Mouse (Mus musculus) C3H10T1/2 (cell line): ENCODE results near the gene Siah2. TPM values are rescaled to one million over a fixed set of nuclear protein-coding genes. Genes with fewer than 3 reads are reported as not detected.

Experiments
- polyA plus RNA-seq, 2 experiments: library from polyadenylated mRNA; unstranded; fragments of >200 nt; fragmentation: generic; extraction: Trizol; gene quantifications; one replicate each; pipeline ENCODE4 v1.2.1; 2012; ENCODE audit warnings: missing spikeins in 2 of 2

Gene Siah2
- 1 to 10 TPM; 4.7 to 6.3 TPM for polyA plus RNA-seq

DNA sequence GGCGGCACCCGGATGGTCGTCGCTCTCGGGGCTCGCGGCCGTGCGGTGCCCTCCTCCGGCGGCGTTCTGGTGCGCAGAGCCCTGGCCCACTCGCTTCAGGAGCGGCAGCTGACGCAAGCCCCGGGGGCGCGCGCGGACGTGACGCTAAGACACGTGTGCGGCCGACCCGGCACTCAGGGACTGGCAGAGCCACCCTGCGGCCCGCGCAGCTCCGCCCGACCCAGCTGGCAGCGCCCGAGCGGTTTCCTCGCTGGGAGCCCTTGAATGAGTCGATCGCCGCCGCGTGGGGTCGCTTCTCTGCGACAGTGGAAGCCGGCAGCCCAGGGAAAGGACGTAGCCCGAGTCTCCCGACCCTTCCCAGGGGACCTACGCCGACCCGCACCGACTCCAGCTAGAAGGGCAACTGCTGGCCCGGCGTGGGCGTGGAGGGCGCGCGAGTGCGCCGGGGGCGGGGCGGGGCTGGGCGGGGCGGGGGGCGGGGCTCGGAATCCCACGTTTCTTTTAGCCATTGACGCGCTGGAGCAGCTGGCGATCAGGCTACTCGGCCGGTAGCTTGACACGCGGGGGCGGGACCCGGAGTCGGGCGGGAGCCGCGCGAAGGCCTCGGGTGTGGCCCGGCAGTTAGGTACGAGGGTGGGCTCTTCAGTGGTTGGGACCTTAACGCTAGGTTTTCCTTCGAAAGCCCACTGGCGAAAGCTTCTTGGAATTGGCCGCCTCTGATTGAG lies at the start of gene Siah2:
Gene Siah2, minus strand, starts transcription at position 404 of the 725 bp plus-strand sequence.

DNA sequence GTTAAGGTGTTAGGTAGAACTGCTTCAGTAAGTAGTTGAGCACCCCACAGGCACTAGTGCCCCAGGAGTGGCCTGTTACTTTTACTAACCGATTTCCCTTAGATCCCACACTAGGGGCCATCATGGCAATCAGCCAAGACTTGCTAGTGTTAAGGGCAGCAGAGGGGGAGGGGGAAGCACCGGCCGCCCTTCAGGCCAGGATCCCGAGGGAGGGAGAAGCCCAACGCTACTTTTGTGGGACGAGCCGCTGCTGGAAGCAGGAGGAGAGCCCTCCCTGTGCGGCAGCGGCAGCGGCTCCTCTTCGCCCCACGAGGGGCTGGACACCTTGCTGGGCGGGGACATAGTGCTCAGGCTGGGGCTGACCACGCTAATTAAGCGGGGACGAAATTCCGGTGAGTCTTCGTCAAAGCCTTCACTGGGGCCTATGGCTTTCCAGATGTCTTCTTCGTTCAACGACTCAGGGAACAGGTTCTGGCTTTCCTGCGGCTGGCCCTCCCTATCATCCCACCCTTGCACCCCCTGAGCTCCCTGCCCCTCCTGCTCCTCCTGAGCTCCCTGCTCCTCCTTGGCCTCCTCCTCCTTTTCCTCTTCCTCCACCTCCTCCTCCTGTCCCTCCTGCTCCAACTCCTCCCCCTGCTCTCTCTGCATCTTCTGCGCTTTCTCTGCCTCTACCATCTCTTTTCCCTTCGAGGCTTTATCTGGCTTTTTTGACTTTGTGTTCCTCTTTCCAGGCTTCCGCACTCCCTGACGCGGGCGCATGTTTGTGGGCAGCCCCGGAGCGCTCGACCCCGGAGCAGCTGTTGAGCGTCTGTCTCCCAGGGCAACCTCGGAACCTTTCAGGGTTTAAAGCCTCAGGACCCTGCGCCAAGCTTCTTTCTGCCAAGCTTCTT lies 55.5 kb downstream of the Siah2 start, which contains the start of gene Erich6:
Gene Erich6, minus strand, starts transcription at position 802 of the 890 bp plus-strand sequence.

Other genes with a start within 250 kb of the Siah2 start
- gene Eif2a, start 166.6 kb downstream of the Siah2 start, polyA plus RNA-seq: 10 to 100 TPM in 1 of 2 experiments, 1 to 10 TPM in 1; 1.6 to 12.7 TPM
- 10 to 100 TPM in 1 of 2 experiments, 1 to 10 TPM in 1; 8.0 to 15.2 TPM for gene Serp1, start 166.5 kb downstream of the Siah2 start, polyA plus RNA-seq
- gene Selenot, start 115.8 kb downstream of the Siah2 start, polyA plus RNA-seq: 10 to 100 TPM in 1 of 2 experiments, 1 to 10 TPM in 1; 3.4 to 15.6 TPM
- gene Erich6, start 55.2 kb downstream of the Siah2 start, polyA plus RNA-seq: under 1 TPM in 1 of 2 experiments, not detected in 1; 0.02 TPM
- not detected for gene Mindy4b-ps, start 129.9 kb upstream of the Siah2 start, polyA plus RNA-seq
- not detected for gene Clrn1, start 192.9 kb upstream of the Siah2 start, polyA plus RNA-seq